Mouse (Mus musculus) erythroblast, embryonic 14.5 days (primary cell): ENCODE results near the gene Mcat. TPM values are rescaled to one million over a fixed set of nuclear protein-coding genes. Genes with fewer than 3 reads are reported as not detected.

Experiments used
- H3K27me3 ChIP-seq: 2 replicates; pipeline ENCODE4 v1.6.1; 2012; ENCODE audit warnings: inconsistent platforms; ENCODE audit not compliant: control insufficient read depth
- H3K36me3 ChIP-seq: 2 replicates; pipeline ENCODE4 v1.6.1; 2012; ENCODE audit warnings: mild to moderate bottlenecking, inconsistent platforms; ENCODE audit not compliant: control insufficient read depth
- H3K4me1 ChIP-seq: 2 replicates; pipeline ENCODE4 v1.6.1; 2012; ENCODE audit warnings: inconsistent platforms; ENCODE audit not compliant: control insufficient read depth
- H3K4me3 ChIP-seq: replicated peaks from 2 replicates; pipeline ENCODE3; 2012; ENCODE audit warnings: moderate library complexity, mild to moderate bottlenecking, inconsistent platforms
- H3K9me3 ChIP-seq: 2 replicates; pipeline ENCODE4 v1.6.1; 2012; ENCODE audit warnings: low read length, inconsistent platforms, mixed read lengths; ENCODE audit not compliant: control insufficient read depth
- GATA1 ChIP-seq: IDR thresholded peaks from 2 replicates; pipeline ENCODE4 v1.6.1; 2012; ENCODE audit warnings: low read length, inconsistent platforms, mixed read lengths
- TAL1 ChIP-seq: IDR thresholded peaks from 3 replicates; pipeline ENCODE4 v1.6.1; 2012; ENCODE audit warnings: low read length, inconsistent platforms, mixed read lengths
- polyA plus RNA-seq: library from polyadenylated mRNA; stranded (reverse); fragments of >175 nt; gene quantifications from 2 replicates; pipeline ENCODE4 v1.2.3, GENCODE M21; 2012

Gene Mcat
- 0.91 and 2.0 TPM in 2 replicates for polyA plus RNA-seq

- Histone ChIP-seq H3K36me3 (peaks cover 28% of the 10 kb centered on the region), H3K9me3 (no peaks in the 10 kb centered on the region), H3K4me1 (peaks cover 67% of the 10 kb centered on the region), H3K4me3 (peak within 1 kb of the TSS; percentile 65), H3K27me3 (no peaks in the 10 kb centered on the region)
- no peak for TF ChIP-seq GATA1
- TF ChIP-seq TAL1 = no peak
Measured at GRCm38 (mm10) chr15:83563327-83563856, at the start of gene Mcat, which contains the start of gene Tspo. Mcat (minus strand) TSS chr15:83563787. Tspo (plus strand) TSS chr15:83563592.

GRCm38 (mm10) chr15:83607115-83607802 lies 43.7 kb upstream of the Mcat start:
- H3K4me1 ChIP-seq = peaks cover 50% of the 10 kb centered on the region
- no peaks in the 10 kb centered on the region for H3K9me3 ChIP-seq
- peaks cover 38% of the 10 kb centered on the region for H3K36me3 ChIP-seq
- no peaks in the 10 kb centered on the region; the same call in 1 of the 2 replicates for H3K27me3 ChIP-seq
- H3K4me3 ChIP-seq = peak overlapping the region; percentile 48
- TF ChIP-seq TAL1 = no peak
- no peak for TF ChIP-seq GATA1

- H3K36me3 ChIP-seq = peaks cover 41% of the 10 kb centered on the region
- H3K4me1 ChIP-seq = peaks cover 51% of the 10 kb centered on the region
- no peaks in the 10 kb centered on the region for H3K9me3 ChIP-seq
- peak overlapping the region; percentile 48 for H3K4me3 ChIP-seq
- H3K27me3 ChIP-seq = no peaks in the 10 kb centered on the region
- TF ChIP-seq TAL1 (0 out of 3 replicates have a peak, but pooled peaks have one; percentile 22), GATA1 (no peak)
Measured at GRCm38 (mm10) chr15:83606700-83607099, 43.1 kb upstream of the Mcat start.

- Histone ChIP-seq H3K4me3 (no peak overlapping the region), H3K4me1 (peaks cover 55% of the 10 kb centered on the region), H3K27me3 (no peaks in the 10 kb centered on the region), H3K9me3 (no peaks in the 10 kb centered on the region), H3K36me3 (peaks cover 45% of the 10 kb centered on the region)
- no peak for TF ChIP-seq GATA1
- no peak for TF ChIP-seq TAL1
Measured at GRCm38 (mm10) chr15:83606216-83606615, 42.6 kb upstream of the Mcat start.

- no peak overlapping the region for H3K4me3 ChIP-seq
- peaks cover 70% of the 10 kb centered on the region for H3K36me3 ChIP-seq
- H3K27me3 ChIP-seq = no peaks in the 10 kb centered on the region
- no peaks in the 10 kb centered on the region for H3K9me3 ChIP-seq
- no peak for TF ChIP-seq GATA1
- TF ChIP-seq TAL1 = no peak
- peaks cover 71% of the 10 kb centered on the region for H3K4me1 ChIP-seq
Measured at GRCm38 (mm10) chr15:83603426-83603825, 39.8 kb upstream of the Mcat start.

- peaks cover 71% of the 10 kb centered on the region for H3K4me1 ChIP-seq
- H3K27me3 ChIP-seq = no peaks in the 10 kb centered on the region
- H3K9me3 ChIP-seq = no peaks in the 10 kb centered on the region
- no peak for TF ChIP-seq TAL1
- TF ChIP-seq GATA1 = no peak
- no peak overlapping the region for H3K4me3 ChIP-seq
- peaks cover 71% of the 10 kb centered on the region for H3K36me3 ChIP-seq
Measured at GRCm38 (mm10) chr15:83603046-83603396, 39.4 kb upstream of the Mcat start.

GRCm38 (mm10) chr15:83602372-83603045 lies 38.9 kb upstream of the Mcat start:
- no peaks in the 10 kb centered on the region for H3K27me3 ChIP-seq
- H3K36me3 ChIP-seq = peaks cover 76% of the 10 kb centered on the region
- TF ChIP-seq GATA1 (no peak), TAL1 (no peak)
- H3K9me3 ChIP-seq = no peaks in the 10 kb centered on the region
- peaks cover 73% of the 10 kb centered on the region for H3K4me1 ChIP-seq
- H3K4me3 ChIP-seq = no peak overlapping the region

- TF ChIP-seq TAL1 (no peak), GATA1 (no peak)
- Histone ChIP-seq H3K36me3 (peaks cover 85% of the 10 kb centered on the region), H3K4me3 (no peak overlapping the region), H3K27me3 (no peaks in the 10 kb centered on the region), H3K4me1 (peaks cover 71% of the 10 kb centered on the region), H3K9me3 (no peaks in the 10 kb centered on the region)
Measured at GRCm38 (mm10) chr15:83601185-83601584, 37.6 kb upstream of the Mcat start.

- no peaks in the 10 kb centered on the region for H3K27me3 ChIP-seq
- peaks cover 74% of the 10 kb centered on the region for H3K4me1 ChIP-seq
Measured at GRCm38 (mm10) chr15:83596833-83597232, 33.2 kb upstream of the Mcat start.

More at GRCm38 (mm10) chr15:83596833-83597232, 33.2 kb upstream of the Mcat start:
- Histone ChIP-seq H3K4me3 (no peak overlapping the region), H3K9me3 (no peaks in the 10 kb centered on the region), H3K36me3 (peaks cover 83% of the 10 kb centered on the region)
- TF ChIP-seq GATA1 = no peak
- no peak for TF ChIP-seq TAL1
